Mouse (Mus musculus) gastrocnemius, adult 8-10 months (tissue): Measurements from ENCODE around the gene Kif9. TPM values are rescaled to one million over a fixed set of nuclear protein-coding genes. Genes with fewer than 3 reads are reported as not detected.
A peak's percentile ranks its signal among the peaks of the same experiment; 100 is the strongest.

Experiments used
- DNase-seq, 2 experiments: peaks; one replicate each; pipeline ENCODE4 v3.0.0; 2022; ENCODE audit warnings: low spot score in 2 of 2
- total RNA-seq, 4 experiments: library from RNA; stranded (reverse); gene quantifications; 2 replicates each; pipeline ENCODE4 v1.2.4; 2022

The Kif9 gene
- under 1 TPM in 1 of 4 experiments, not detected in 3; 0.12 TPM for total RNA-seq

GRCm38 (mm10) chr9:110476124-110477091, at the start of gene Kif9, which contains the start of gene Klhl18:
TSS of gene Kif9 (plus strand) at chr9:110476958.
TSS of gene Klhl18 (minus strand) at chr9:110476694.
- peak; percentile 93 to 94 for DNase-seq

GRCm38 (mm10) chr9:110431241-110431640, 45.5 kb upstream of the Kif9 start:
- no peak for DNase-seq

GRCm38 (mm10) chr9:110433045-110433444, 43.7 kb upstream of the Kif9 start:
- no peak for DNase-seq

- no peak for DNase-seq
Observed at GRCm38 (mm10) chr9:110436041-110436440, 40.7 kb upstream of the Kif9 start.

- DNase-seq: no peak
Observed at GRCm38 (mm10) chr9:110440049-110440448, 36.7 kb upstream of the Kif9 start.

GRCm38 (mm10) chr9:110440559-110440958, 36.2 kb upstream of the Kif9 start:
- DNase-seq: no peak

GRCm38 (mm10) chr9:110448356-110448755, 28.4 kb upstream of the Kif9 start:
- no peak for DNase-seq

GRCm38 (mm10) chr9:110448857-110449617, 27.7 kb upstream of the Kif9 start:
- peak; percentile 48 to 73 for DNase-seq

GRCm38 (mm10) chr9:110452523-110452922, 24.2 kb upstream of the Kif9 start:
- no peak for DNase-seq

- no peak for DNase-seq
Observed at GRCm38 (mm10) chr9:110457926-110458325, 18.8 kb upstream of the Kif9 start.

- DNase-seq: no peak
Observed at GRCm38 (mm10) chr9:110459145-110459727, 17.5 kb upstream of the Kif9 start.

GRCm38 (mm10) chr9:110460884-110461815, 15.6 kb upstream of the Kif9 start:
- no peak for DNase-seq

- DNase-seq: no peak
Observed at GRCm38 (mm10) chr9:110462321-110462720, 14.4 kb upstream of the Kif9 start.

GRCm38 (mm10) chr9:110463983-110464591, 12.7 kb upstream of the Kif9 start:
- DNase-seq: no peak

GRCm38 (mm10) chr9:110465336-110465735, 11.4 kb upstream of the Kif9 start:
- DNase-seq: no peak

- DNase-seq: no peak
Observed at GRCm38 (mm10) chr9:110466179-110466578, 10.6 kb upstream of the Kif9 start.

- no peak for DNase-seq
Observed at GRCm38 (mm10) chr9:110477951-110478350, 1.2 kb downstream of the Kif9 start.

- no peak for DNase-seq
Observed at GRCm38 (mm10) chr9:110478639-110479038, 1.9 kb downstream of the Kif9 start.

- DNase-seq: no peak
Observed at GRCm38 (mm10) chr9:110488841-110489240, 12.1 kb downstream of the Kif9 start.

- no peak for DNase-seq
Observed at GRCm38 (mm10) chr9:110490913-110491312, 14.2 kb downstream of the Kif9 start.
